Mouse (Mus musculus): ENCODE results near the gene Mum1.

Mum1 gene

DNA sequence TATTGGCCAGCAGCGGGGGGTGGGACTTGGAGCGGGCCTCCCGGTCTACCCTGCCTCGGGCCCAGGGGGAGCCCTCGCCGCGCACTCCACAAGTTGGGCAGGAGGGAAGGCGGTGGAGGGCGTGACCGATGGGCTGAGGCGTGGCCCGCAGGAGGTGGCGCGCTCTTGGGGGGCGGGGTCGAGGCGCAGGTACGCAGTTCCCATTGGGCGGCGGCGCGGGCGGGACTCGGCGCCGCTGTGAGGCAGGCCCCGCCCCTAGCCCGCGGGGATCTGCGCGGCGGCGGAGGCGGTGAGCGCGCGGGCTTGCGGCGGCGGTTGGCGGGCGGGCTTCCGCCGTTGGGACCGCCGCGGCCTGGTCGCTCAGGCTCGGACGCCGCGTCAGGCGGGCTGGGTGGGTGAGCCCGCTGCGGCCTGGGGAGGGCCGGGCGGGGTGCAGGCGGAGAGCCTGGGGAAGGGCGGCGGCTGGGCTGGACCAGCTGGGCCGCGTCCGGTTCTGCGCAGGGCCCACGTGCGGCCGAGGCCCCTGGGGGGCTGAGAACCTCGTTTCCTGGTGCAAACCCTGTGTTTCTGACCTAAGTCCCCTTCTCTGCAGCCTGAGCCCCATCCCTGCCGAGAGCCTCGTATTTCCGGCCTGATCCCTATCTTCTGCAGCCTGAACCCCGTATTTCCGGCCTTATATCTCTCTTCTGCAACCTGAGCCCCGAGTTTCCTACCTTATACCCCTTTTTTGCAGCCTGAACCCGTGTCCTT is at the start of gene Mum1:
Mum1 (plus strand) TSS at position 19 of the 750 bp plus-strand sequence.
- peak; percentile 93 to 96 for DNase-seq (ENCODE audit: low read depth in 1 of 2, low spot score in 2 of 2)

DNA sequence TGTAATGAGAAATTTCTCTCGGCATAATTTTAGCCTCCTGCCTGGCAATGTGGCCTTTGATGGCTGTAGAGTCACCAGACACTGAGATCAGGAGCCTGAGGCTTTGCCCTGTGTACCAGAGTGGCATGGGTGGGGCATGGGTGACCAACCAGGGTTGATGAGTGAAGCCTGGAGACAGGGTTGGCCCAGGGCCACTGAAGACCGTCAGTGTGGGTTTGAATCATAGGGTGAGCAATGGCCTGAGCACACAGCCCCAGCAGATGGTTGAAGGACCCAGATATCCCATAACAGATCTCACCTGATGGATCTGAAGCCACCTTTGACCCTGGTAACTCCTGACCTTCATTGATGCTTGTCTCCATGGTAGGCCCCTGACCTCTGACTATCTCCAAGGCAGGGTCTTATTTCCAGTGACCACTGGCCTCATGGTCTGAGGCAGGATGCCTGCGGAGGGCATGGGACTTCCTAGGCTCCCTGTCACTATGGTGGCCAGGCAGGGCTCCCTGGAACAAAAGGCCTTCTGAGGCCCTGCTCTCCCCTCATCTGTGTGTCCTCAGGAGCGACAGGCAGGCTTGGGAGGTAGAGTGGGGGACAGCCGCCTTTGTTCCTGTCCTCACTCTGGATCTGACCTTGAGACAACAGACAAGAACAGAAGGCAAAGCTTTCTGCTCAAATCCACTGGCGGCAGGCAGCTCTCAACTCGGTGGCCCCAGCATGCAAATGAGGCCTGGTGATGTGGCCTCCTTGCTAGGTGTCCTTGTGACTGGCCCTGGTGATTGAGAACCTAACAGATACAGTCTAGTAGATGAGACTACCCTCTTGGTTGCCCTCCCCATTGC is 48.6 kb upstream of the Mum1 start:
- no peak for DNase-seq (ENCODE audit: low read depth in 1 of 2, low spot score in 2 of 2)

GRCm38 (mm10) chr10:80179068-80180051 is 46.9 kb upstream of the Mum1 start, which contains the start of gene Efna2:
Gene Efna2 (plus strand): TSS chr10:80179482.
- no peak for DNase-seq (ENCODE audit: low read depth in 1 of 2, low spot score in 2 of 2)

- no peak for DNase-seq (ENCODE audit: low read depth in 1 of 2, low spot score in 2 of 2)
Observed at GRCm38 (mm10) chr10:80180288-80180687, 45.9 kb upstream of the Mum1 start.

DNA sequence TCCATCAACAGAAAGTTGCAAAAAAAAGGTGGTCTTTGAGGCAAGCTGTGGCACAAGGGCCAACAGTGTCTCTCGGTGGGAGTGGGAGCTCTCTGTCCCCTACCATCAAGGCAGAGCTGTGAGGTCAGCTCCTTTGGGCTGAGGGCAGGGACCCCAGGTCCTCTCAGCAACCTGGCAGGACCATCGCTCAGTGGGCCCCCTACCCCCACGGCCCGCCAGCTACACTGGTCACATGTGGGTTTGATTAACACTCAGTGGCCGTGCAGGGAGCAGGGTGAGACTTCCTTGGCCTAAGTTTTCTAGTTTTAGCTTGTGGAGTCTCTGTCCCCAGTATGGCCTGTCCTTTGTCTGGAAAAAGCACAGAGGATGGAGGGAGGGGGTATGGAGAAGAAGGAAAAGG is 45.4 kb upstream of the Mum1 start:
- DNase-seq (ENCODE audit: low read depth in 1 of 2, low spot score in 2 of 2), result no peak

- no peak for DNase-seq (ENCODE audit: low read depth in 1 of 2, low spot score in 2 of 2)
Observed at GRCm38 (mm10) chr10:80182547-80182946, 43.7 kb upstream of the Mum1 start.

DNA sequence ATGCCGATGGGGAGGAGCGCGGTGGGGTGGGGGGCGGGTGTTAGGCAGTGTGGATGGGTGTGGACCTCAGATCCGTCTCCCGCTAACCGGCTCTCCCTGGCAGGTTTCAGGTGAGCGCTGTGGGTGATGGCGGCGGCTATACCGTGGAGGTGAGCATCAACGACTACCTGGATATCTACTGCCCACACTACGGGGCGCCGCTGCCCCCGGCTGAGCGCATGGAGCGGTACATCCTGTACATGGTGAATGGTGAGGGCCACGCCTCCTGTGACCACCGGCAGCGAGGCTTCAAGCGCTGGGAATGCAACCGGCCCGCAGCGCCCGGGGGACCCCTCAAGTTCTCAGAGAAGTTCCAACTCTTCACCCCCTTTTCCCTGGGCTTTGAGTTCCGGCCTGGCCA is 39.6 kb upstream of the Mum1 start:
- no peak for DNase-seq (ENCODE audit: low read depth in 1 of 2, low spot score in 2 of 2)

- no peak for DNase-seq (ENCODE audit: low read depth in 1 of 2, low spot score in 2 of 2)
Observed at GRCm38 (mm10) chr10:80187739-80188138, 38.5 kb upstream of the Mum1 start.

DNA sequence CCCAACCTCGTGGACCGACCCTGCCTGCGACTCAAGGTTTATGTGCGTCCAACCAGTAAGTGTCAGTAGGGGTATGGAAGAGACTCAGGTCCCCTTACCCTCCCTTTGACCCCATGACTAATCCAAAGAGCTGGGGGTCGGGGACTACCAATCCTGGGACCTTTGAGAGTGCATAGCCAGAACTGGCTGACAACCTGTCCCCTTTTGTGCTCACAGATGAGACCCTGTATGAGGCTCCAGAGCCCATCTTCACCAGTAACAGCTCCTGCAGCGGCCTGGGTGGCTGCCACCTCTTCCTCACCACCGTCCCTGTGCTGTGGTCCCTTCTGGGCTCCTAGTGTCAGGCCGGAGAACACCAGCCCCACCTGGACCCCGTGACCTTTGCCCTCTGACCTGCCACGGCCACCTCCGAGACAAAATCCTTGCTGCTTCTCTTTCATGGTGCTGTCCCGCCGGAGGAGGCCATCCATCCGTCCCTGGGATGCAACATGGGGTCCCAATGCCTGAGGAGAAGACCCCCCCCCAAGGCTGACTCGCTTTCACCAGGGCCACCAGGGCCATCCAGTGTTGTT is 37.7 kb upstream of the Mum1 start:
- DNase-seq (ENCODE audit: low read depth in 1 of 2, low spot score in 2 of 2), result no peak

DNA sequence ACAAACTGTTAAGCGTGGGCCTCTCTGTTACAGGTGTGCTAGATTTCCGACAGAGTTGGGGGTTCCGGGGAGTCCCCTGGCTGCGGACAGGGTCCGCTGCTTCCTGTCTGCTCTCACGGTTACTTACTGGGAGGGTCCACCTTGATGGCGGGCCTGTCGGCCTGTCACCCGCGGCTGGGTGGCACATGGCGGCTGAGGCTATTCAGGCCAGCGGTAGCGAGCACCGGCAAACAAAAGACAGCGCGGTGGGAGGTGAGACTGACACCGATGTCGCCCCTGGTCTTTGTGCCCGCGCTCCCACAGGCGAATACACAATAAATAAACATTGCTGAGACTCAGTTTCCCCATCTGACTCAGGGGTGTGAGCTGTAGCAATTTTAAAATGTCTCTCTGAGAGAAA is 36.2 kb upstream of the Mum1 start:
- no peak for DNase-seq (ENCODE audit: low read depth in 1 of 2, low spot score in 2 of 2)

DNA sequence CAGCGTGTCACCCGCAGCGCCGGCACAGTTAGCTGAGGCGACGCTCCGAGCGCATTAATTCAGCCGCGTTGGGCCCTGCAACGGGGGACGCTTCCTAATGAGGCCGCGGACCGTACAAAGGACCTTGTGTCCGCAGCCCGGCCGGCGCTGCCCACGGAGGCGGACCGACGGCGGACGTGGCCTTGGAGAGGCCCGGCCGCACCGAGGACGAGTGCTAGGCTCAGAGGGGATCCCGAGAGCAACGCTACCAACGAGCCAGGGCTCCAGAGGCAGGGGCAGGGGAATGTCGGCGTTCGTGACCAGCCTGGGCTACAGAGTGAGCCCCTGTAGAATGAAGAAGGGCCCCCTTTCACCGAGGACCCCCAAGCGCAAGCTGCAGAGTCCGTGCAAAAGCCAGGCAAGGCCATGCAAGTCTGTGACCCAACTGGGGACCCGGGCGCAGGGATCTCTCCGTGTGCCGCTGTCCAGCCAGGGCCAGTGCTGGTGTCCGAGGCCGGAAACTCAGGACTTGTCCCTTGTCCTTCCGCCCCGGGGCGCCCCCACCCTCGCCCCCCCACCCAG is 35.7 kb upstream of the Mum1 start:
- DNase-seq (ENCODE audit: low read depth in 1 of 2, low spot score in 2 of 2), result no peak

GRCm38 (mm10) chr10:80193976-80194375 is 32.3 kb upstream of the Mum1 start:
- DNase-seq (ENCODE audit: low read depth in 1 of 2, low spot score in 2 of 2), result no peak

- DNase-seq (ENCODE audit: low read depth in 1 of 2, low spot score in 2 of 2), result no peak
Observed at GRCm38 (mm10) chr10:80194441-80194840, 31.8 kb upstream of the Mum1 start.

GRCm38 (mm10) chr10:80196167-80196566 is 30.1 kb upstream of the Mum1 start:
- no peak for DNase-seq (ENCODE audit: low read depth in 1 of 2, low spot score in 2 of 2)

DNA sequence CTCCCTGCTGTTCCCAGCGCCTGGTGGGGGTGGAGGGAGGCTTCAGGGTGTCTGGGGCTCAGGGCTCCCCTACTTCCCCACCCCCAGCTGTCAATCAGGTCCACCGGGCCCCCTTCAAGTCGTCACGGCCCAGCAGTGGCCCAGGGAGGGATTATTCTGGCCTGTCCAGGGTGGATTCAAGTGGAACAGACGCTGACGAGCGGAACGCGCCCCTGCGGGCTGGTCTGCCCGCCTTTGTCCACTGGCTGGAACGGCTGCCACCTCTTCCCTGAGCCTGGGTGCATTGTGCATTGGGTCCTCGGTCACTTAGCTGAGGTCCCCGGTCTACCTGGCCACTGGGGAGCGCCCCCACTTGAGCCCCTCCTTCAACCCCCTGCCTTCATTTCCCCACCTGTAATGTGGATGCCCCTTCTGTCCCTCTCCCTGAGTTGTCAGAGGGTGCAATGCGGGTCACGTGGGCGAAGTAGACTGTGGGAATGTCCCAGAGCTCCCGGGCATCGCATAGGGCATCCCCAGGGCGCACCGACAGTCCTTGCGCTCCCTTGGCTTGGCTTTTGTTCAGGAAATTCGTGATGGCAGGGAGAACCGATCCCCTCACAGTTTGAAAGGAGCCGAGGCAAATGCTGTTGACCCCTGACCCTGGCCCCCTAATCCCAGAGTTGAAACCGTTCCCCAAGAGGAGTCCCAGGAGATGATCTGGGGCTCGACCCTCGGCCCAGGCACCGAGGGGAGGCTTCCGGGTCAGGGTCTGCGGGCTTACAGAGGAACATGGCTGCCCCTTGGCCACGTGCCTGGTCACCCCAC is 29.3 kb upstream of the Mum1 start:
- no peak for DNase-seq (ENCODE audit: low read depth in 1 of 2, low spot score in 2 of 2)

DNA sequence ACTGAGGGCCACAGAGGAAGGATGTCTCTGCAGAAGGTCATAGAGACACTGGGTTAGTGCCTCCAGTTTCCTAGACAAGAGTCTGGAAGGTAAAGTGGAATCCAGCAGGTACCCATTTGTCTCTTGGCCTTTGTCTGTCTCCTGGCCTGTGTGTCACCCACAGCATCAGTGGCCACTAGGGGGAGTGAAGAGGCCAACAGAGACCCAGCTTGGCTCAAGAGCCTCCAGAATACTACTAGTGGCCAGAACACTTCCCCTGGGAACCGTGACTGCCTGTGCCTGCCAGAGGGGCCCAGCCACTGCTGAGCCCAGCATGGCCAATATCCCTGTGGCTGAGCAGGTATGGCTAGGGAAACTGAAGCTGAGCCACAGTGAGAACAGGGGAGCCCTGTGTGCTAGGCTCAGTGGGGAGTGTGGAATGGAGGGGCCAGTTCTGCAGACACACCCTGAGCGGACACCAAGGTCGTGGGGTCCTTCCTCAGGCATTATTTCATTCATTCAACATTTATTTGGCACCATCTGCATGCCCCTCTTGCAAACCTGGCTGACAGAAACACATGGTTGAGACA is 26.7 kb upstream of the Mum1 start:
- DNase-seq (ENCODE audit: low read depth in 1 of 2, low spot score in 2 of 2), result peak; percentile 54 to 73

GRCm38 (mm10) chr10:80200485-80200884 is 25.7 kb upstream of the Mum1 start:
- no peak for DNase-seq (ENCODE audit: low read depth in 1 of 2, low spot score in 2 of 2)

GRCm38 (mm10) chr10:80204055-80204454 is 22.2 kb upstream of the Mum1 start:
- no peak for DNase-seq (ENCODE audit: low read depth in 1 of 2, low spot score in 2 of 2)

DNA sequence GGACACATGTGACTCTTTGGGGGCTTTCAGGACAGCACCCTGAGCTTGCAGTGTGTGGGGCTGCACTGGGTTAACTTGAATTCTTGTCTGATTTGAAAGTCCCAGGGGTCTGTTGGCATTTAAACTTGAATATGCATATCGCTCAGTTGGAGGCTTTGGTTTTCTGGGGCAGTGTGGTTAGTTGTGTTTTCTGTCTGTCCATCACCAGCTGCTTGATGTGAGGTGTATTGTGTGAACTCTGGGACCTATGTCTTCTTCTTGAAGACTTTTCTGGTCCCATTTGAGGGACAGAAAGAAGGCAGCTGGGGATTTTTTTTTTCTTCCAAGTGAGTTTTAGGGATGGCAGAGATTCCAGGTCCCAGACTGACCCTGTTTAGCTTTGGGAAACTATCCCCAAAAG is 19.0 kb upstream of the Mum1 start:
- no peak for DNase-seq (ENCODE audit: low read depth in 1 of 2, low spot score in 2 of 2)

Data from monocyte, adult 2 months (primary cell).